Mouse (Mus musculus) heart, postnatal 0 days (tissue): ENCODE data around the gene Pdx1.

Source experiments
- CTCF ChIP-seq: IDR thresholded peaks from 2 replicates; pipeline ENCODE4 v1.5.1; 2016; ENCODE audit warnings: antibody characterized with exemption, control low read depth, low read depth
- EP300 ChIP-seq: IDR thresholded peaks from 2 replicates; pipeline ENCODE4 v1.6.1; 2016; ENCODE audit warnings: antibody characterized with exemption, low read depth

GRCm38 (mm10) chr5:147297249-147297648, 27.5 kb downstream of the Pdx1 start:
- TF ChIP-seq CTCF (no peak), EP300 (no peak)
